Mouse (Mus musculus) CD8-positive naive resting alpha-beta T cell, adult 2 months (primary cell): ENCODE measurements around the gene Tmem177.

Experiments
- DNase-seq, 2 experiments: peaks; one replicate each; pipeline ENCODE4 v3.0.0; 2022; ENCODE audit warnings: low read depth in 2 of 2, low spot score in 2 of 2

Gene Tmem177

DNA sequence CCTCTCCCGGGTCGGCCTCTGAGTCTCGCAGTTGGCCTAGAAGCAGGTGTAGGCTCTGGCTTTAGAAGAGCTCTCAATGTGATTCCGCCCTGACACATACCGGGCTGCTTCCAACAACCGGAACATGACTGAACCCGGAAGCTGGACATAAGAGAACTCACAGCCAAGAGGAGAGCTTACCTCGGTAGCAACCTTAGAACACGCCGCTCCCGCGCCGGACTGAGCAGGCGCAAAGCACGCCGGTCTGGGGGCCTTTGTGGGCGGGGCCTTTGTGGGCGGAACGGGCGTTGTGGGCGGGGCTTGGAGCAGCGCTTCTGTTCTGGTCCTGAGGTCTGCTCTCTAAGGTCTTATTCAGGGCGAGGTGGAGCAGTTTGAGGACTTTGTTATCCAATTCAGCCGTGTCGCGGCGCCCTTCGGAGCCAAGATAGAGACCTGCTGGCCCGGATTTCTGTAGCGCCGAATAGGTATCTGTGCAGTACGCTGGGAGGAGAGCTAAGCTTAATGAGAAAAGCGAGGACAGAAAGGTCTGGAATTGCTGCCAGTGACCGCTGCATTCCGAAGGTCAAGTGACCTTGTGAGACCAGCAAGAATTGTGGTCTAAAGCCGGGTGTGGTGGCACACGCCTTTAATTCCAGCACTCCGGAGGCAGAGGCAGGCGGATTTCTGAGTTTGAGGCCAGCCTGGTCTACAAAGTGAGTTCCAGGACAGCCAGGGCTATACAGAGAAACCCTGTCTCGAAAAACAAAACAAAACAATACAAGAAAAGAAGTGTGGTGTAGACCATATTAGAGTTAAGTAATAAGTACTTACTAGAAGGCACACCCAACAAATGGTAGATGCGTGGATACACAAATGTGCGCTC, at the start of gene Tmem177:
Gene Tmem177 (minus strand): TSS at position 256 of the 862 bp plus-strand sequence.
- DNase-seq = peak; percentile 97 to 98

DNA sequence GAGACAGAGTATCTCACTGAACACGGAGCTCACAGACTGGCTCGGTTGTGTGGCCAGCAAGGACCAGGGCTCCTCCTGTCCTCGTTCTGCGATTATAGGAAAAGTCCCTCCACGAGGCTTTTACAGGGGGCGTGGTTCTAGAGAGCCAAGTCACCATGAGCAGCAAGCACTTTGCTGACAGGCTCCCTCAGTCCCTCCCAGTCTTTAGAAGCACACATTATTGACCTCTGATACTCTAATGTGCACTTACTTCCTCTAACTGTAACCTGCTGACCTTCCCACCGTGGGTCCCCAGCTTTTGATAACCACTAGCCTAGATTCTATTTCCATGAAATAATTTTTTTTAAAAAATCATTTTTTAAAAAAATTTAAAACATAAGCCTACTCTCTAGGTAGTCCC, 46.9 kb upstream of the Tmem177 start:
- DNase-seq = no peak

- DNase-seq = no peak
These were observed 46.5 kb upstream of the Tmem177 start for GRCm38 (mm10) chr1:119959464-119959863.

GRCm38 (mm10) chr1:119957716-119958222, 44.8 kb upstream of the Tmem177 start:
- DNase-seq = no peak

DNA sequence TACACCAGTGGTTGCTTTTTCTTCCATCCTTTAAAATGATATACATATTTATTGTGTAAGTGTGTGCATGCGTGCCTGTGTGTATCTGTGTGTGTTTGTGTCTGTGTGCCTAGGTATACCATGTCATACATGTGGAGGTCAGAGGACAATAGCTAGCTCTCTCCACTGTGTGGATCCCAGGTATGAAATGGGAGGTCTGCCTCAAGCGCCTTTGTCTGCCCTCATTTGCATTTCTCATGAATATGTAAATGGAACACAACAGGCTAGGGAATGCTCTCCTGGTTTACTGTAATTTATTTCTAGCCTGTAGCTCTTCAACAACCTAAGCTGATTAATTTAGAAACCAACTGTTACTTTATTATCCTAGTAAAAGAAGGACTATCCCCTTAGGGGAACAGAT, 41.7 kb upstream of the Tmem177 start:
- DNase-seq = no peak

GRCm38 (mm10) chr1:119953456-119953855, 40.4 kb upstream of the Tmem177 start:
- DNase-seq = no peak

GRCm38 (mm10) chr1:119950086-119950485, 37.1 kb upstream of the Tmem177 start:
- no peak for DNase-seq

GRCm38 (mm10) chr1:119936861-119937260, 23.9 kb upstream of the Tmem177 start:
- no peak for DNase-seq

DNA sequence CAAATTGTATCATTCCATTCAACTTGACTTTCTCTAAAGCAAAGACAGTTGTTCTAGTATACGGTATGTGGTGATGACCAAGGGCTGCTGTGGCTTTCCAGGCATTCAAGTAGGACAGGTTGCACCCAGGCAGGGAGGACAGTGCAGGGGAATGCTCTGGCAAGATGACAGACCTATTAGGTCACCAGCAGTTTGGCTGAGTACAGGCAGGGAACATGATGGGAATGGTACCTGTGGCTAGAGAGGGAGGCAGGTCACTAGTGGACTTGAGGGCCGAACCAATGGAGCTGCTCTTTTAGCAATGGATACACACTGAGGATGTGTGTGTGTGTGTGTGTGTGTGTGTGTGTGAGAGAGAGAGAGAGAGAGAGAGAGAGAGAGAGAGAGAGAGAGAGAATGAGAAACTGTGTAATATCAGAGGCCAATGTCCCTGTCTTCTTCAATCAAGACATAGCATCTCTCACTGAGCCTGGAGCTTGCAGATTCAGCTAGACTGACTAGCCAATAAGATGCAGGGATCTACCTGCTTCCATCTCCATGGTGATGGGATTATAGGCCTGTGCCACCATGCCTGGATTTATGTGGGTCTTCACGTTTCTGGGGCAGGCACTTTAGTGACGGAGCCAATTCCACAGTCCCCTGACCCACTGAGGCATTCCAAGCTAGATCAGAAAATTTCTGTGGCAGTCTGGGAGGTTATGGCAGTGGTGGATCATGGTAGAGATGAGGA, 18.6 kb upstream of the Tmem177 start:
- no peak for DNase-seq

DNA sequence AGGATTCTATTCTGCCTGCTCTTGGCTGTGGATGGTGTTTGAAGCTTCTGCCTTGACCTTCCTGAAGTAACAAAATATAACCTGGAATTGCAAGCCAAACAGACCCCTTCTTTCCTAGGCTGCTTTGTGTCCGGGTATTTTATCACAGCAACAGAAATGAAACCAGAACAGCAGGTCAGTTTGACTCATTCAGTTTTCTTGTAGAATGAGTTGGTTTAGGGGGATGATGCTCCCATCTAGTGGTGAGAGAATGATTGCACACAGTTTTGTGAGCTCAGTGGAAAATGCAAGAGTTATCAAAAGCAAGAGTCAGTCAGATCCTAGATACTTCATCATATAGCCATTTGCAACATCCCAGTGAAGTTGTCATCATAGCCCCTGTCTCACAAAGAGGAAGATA, 16.7 kb upstream of the Tmem177 start:
- no peak for DNase-seq

DNA sequence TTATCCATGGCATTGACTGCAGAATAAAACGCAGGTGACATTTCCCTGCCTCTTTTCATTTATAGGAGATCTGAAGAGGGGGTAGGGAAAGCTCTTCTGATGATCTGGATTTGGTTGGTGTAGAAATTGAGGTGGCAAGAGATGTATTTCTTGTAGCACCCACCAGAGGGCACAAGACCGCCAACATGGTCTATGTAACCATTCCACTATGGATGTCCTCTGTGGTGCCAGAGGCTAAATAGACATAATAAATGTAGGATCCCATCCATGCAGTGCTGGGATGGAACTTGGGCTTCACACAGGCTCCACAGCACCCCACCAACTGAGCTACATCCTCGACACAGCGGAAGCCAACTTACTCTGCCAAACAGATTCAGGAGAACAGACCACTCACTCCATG, 6.3 kb upstream of the Tmem177 start:
- no peak for DNase-seq

- no peak for DNase-seq
These were observed 3.9 kb upstream of the Tmem177 start for GRCm38 (mm10) chr1:119916823-119917371.

DNA sequence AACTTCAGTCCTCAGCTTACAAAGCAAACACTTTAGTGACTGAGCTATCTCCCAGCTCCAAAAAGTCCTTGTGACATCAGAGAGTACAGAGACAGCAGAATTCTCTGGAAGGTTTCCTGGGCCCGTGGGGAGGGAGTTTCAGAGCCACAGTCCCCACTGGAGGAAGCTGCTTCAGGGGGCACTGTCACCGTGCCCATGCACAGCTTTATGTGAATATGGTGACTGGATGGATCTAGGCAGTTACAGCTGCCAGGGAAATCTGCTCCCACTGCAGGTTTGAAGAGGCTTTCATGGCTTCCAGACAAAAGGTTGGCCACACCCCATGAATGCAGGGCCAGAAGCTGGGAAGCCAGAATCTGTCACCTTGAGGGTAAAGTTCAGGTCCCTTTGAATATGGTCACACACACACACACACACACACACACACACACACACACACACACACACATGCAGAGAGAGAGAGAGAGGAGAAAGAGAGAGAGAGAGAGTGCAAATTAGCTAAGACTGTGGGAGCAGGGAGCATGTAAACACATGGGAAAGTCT, 5.7 kb downstream of the Tmem177 start:
- no peak for DNase-seq

DNA sequence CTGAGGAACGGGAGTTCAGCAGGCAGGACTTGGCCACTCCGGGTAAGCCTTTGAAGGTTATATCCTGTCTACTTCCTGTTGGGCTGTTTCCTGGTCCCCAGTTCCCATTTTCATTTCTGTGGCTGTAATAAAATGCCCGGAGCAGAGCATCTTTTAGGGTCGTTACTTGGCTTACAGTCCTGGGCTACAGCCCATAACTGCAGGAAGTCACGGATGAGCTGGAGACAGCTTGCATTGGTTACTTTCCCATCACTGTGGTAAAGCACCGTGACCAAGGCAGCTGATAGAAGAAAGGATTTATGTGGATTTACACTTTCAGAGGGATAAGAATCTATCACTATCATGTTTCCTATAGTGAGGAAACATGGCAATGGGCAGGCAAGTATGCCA, 9.8 kb downstream of the Tmem177 start:
- no peak for DNase-seq

DNA sequence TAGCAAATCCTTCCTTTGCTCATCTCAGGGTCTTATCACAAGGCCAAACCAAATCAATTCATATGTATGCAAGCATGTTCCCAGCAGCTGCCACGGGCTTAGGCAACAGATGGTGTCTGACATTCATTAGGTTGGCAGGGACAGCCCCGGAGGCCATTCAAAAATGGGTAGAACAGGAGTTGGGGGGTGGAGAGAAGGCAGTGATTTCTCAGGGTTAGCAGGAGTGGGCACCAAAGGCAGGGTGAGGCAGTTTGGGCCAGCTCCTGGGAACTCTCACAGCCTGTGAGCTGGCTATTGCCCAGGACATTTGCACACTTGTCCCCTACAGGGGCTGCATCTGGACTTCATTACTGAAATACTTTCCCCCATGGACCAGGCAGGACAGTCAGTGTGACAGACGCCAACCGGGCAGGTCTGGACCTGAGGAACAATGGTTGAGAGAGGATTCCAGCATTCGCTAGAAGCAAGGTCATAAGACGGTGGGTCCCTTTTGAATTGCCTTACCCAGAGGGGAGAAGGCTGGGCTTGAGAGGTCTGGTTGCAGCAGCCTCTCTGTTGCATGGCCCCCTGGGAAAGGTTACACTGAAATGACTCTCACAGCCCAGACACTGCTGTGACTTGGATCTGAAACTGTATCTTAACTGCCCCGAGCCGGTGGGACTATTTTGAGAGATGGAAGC, 10.3 kb downstream of the Tmem177 start:
- no peak for DNase-seq

- DNase-seq = no peak
These were observed 13.5 kb downstream of the Tmem177 start for GRCm38 (mm10) chr1:119899195-119900123.

DNA sequence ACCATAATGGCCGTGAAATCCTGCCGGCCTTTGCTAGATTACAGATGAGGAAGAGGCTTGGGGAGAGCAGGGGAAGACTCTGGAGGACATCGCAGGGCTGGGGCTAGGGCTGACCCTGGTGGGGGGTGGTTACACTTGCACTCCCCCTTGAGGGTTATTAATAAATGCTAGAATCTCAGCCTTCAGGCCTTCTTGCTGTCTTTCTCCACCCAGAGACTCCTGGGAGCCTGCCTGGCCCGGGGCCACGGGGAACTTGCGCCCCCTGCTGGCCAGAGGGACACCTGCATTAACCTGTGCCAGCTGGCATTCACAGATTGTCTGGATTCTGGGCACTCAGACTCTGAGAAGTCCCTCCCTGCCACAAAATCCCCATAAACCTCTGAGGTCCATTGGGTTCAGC, 18.1 kb downstream of the Tmem177 start:
- peak; percentile 51 to 61 for DNase-seq

DNA sequence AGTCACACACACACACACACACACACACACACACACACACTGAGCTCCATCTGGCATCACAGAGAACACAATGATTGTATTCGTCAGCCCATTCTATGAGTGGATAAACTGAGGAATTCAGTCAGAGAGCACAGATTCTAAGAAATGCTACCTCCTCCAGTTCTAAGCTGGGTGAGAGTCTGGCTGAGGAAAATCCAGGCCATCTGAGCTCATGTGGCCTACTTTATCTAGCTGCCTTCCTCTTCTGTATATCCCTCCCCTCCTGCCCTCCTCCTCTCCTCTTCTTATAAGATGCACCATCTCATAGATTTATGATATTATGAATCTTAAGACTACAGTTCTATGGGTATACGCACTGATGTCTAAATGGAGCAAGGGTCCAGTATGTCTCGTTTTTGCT, 19.4 kb downstream of the Tmem177 start:
- DNase-seq = no peak

DNA sequence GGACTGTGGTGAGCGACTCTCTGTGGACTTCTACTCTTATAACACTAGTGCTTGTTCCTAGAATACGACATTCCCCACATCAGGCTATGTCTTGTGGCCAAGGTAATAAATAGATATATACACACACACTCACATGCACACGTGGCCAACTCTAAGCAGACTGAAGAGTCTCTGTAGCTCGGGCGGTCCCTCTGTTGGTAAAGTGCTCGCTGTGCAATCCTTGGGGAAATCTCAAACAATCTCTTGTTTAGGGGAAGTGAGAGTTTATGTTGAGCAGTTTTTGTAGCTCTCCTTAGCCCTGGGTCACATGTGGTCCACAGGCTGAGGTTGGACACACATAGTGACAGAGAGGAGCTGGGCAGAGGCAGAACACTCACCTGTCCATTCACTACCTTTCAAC, 20.1 kb downstream of the Tmem177 start:
- no peak for DNase-seq

DNA sequence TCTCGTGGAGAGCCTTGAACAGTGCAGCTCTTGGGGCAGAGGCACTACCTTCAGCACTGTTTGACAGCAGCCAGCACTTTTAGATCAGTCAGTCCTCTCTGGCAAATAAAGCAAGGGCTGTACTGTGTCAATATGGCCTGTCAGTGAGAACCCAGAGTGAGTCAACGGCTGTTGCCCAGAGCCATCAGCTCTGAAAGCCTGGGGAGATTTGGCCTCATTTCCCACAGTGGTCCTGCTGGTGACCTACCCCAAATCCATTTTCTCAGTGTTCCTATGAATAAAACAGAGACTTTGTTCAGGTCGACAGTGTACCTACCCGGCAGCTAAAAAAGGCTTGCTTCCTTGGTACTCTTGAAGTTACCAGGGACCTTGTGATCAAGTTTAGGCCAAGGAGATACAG, 21.1 kb downstream of the Tmem177 start:
- DNase-seq = no peak
